Mouse (Mus musculus) splenic B cell, adult 2 months (primary cell): ENCODE data around the gene Gm49601.

Source experiments
- DNase-seq: peaks from one replicate; pipeline ENCODE4 v3.0.0-alpha.2; 2011; ENCODE audit warnings: low read depth, low spot score
- H3K27me3 ChIP-seq: 2 replicates; pipeline ENCODE4 v1.6.1; 2012; ENCODE audit warnings: mild to moderate bottlenecking, low read length, moderate library complexity, mixed read lengths; ENCODE audit not compliant: control insufficient read depth, poor library complexity, insufficient read depth, severe bottlenecking
- H3K36me3 ChIP-seq: 2 replicates; pipeline ENCODE4 v1.6.1; 2012; ENCODE audit warnings: mild to moderate bottlenecking, low read length, moderate library complexity, mixed read lengths; ENCODE audit not compliant: control insufficient read depth, poor library complexity, insufficient read depth, severe bottlenecking

Gene Gm49601

GRCm38 (mm10) chr16:18626376-18626878, at the start of gene Gm49601:
Gm49601 (minus strand) TSS chr16:18626427.
- Histone ChIP-seq H3K27me3 (no peaks in the 10 kb centered on the region; the same call in 1 of the 2 replicates), H3K36me3 (no peaks in the 10 kb centered on the region)
- peak; percentile 88 for DNase-seq

- H3K36me3 ChIP-seq: no peaks in the 10 kb centered on the region
- no peaks in the 10 kb centered on the region for H3K27me3 ChIP-seq
- no peak for DNase-seq
Observed at GRCm38 (mm10) chr16:18673005-18673404, 46.8 kb upstream of the Gm49601 start.

GRCm38 (mm10) chr16:18672027-18672426, 45.8 kb upstream of the Gm49601 start:
- H3K36me3 ChIP-seq: no peaks in the 10 kb centered on the region
- H3K27me3 ChIP-seq: no peaks in the 10 kb centered on the region
- DNase-seq: no peak

- no peak for DNase-seq
- Histone ChIP-seq H3K36me3 (no peaks in the 10 kb centered on the region), H3K27me3 (no peaks in the 10 kb centered on the region)
Observed at GRCm38 (mm10) chr16:18669914-18670313, 43.7 kb upstream of the Gm49601 start.

GRCm38 (mm10) chr16:18658597-18658996, 32.4 kb upstream of the Gm49601 start:
- DNase-seq: no peak
- Histone ChIP-seq H3K27me3 (no peaks in the 10 kb centered on the region), H3K36me3 (no peaks in the 10 kb centered on the region)

GRCm38 (mm10) chr16:18655372-18656098, 29.3 kb upstream of the Gm49601 start:
- DNase-seq: no peak
- H3K36me3 ChIP-seq: no peaks in the 10 kb centered on the region
- H3K27me3 ChIP-seq: no peaks in the 10 kb centered on the region

GRCm38 (mm10) chr16:18653290-18654160, 27.3 kb upstream of the Gm49601 start:
- Histone ChIP-seq H3K27me3 (no peaks in the 10 kb centered on the region), H3K36me3 (no peaks in the 10 kb centered on the region)
- no peak for DNase-seq

- no peak for DNase-seq
- Histone ChIP-seq H3K36me3 (no peaks in the 10 kb centered on the region), H3K27me3 (no peaks in the 10 kb centered on the region)
Observed at GRCm38 (mm10) chr16:18649126-18649525, 22.9 kb upstream of the Gm49601 start.

GRCm38 (mm10) chr16:18645329-18645728, 19.1 kb upstream of the Gm49601 start:
- DNase-seq: no peak
- Histone ChIP-seq H3K36me3 (no peaks in the 10 kb centered on the region), H3K27me3 (no peaks in the 10 kb centered on the region)

GRCm38 (mm10) chr16:18644485-18644884, 18.3 kb upstream of the Gm49601 start:
- DNase-seq: no peak
- H3K27me3 ChIP-seq: no peaks in the 10 kb centered on the region
- no peaks in the 10 kb centered on the region for H3K36me3 ChIP-seq

- H3K36me3 ChIP-seq: no peaks in the 10 kb centered on the region
- no peaks in the 10 kb centered on the region for H3K27me3 ChIP-seq
- DNase-seq: no peak
Observed at GRCm38 (mm10) chr16:18643406-18643998, 17.3 kb upstream of the Gm49601 start.

- no peak for DNase-seq
- no peaks in the 10 kb centered on the region for H3K36me3 ChIP-seq
- H3K27me3 ChIP-seq: no peaks in the 10 kb centered on the region
Observed at GRCm38 (mm10) chr16:18642897-18643296, 16.7 kb upstream of the Gm49601 start.

- no peak for DNase-seq
- Histone ChIP-seq H3K36me3 (no peaks in the 10 kb centered on the region), H3K27me3 (no peaks in the 10 kb centered on the region)
Observed at GRCm38 (mm10) chr16:18642291-18642690, 16.1 kb upstream of the Gm49601 start.

GRCm38 (mm10) chr16:18639382-18639929, 13.2 kb upstream of the Gm49601 start:
- no peaks in the 10 kb centered on the region for H3K36me3 ChIP-seq
- DNase-seq: no peak
- no peaks in the 10 kb centered on the region for H3K27me3 ChIP-seq
